Mouse (Mus musculus) urinary bladder, postnatal 0 days (tissue): ENCODE results near the gene Mroh2b. TPM values are rescaled to one million over a fixed set of nuclear protein-coding genes. Genes with fewer than 3 reads are reported as not detected.

ENCODE experiments used
- polyA plus RNA-seq: library from polyadenylated mRNA; unstranded; fragments of >200 nt; fragmentation: Nextera tagmentation; extraction: Ambion mirVana; gene quantifications from 2 replicates; pipeline ENCODE4 v1.2.1, GENCODE M21; 2015

Gene Mroh2b
- polyA plus RNA-seq, result not detected in 2 replicates

DNA sequence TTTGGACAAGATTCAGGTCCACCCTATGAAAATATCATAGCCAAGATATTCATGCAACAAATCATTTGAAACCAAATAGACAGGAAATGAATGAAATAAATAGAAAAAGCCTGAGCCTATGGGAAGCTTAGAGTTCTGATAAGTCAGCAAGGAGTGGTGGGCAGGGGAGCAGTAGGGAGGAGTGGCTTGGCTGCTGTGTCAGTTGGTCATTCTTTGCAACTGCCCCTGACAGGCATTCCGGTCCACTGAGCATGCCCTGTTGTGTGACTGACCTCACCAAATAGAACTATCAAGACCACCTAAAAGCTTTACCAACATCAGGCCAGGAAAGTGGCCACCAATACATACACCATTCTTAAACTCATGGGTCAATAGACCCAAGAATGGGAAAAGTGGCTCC is at the start of gene Mroh2b:
Mroh2b (plus strand) TSS at position 301 of the 400 bp plus-strand sequence.

Other genes with a start within 250 kb of the Mroh2b start
- not detected in 2 replicates for gene C6, start 171.6 kb upstream of the Mroh2b start, polyA plus RNA-seq
- 2.2 and 2.3 TPM in 2 replicates for gene C7, start 165.0 kb downstream of the Mroh2b start, polyA plus RNA-seq
- 1.3 and 1.5 TPM in 2 replicates for gene Card6, start 209.8 kb downstream of the Mroh2b start, polyA plus RNA-seq
- 543 and 614 TPM in 2 replicates for gene Rpl37, start 217.9 kb downstream of the Mroh2b start, polyA plus RNA-seq
- gene Prkaa1, start 245.1 kb downstream of the Mroh2b start, polyA plus RNA-seq, result 14.1 and 16.7 TPM in 2 replicates